Mouse (Mus musculus) liver, embryonic 14.5 days (tissue): Measurements from ENCODE around the gene Rnf146. TPM values are rescaled to one million over a fixed set of nuclear protein-coding genes. Genes with fewer than 3 reads are reported as not detected.
A peak's percentile ranks its signal among the peaks of the same experiment; 100 is the strongest.
"Not testable (repeated sequence)": the region's sequence is repeated elsewhere in the genome, so short reads cannot be mapped to it uniquely, and the experiment has no call there.

Source experiments
- ATAC-seq: fragments of 200-750 bp; cut with Nextera tagmentation; 2 replicates; pipeline ENCODE4 v1.8.0; 2017; ENCODE audit warnings: moderate number of reproducible peaks, mild to moderate bottlenecking, moderate library complexity; ENCODE audit not compliant: insufficient read depth
- DNase-seq, 3 experiments: peaks; one replicate each; pipeline ENCODE4 v3.0.0-alpha.2; 2012 to 2013; ENCODE audit warnings: low read depth in 3 of 3, low spot score in 3 of 3
- H3K27ac ChIP-seq: fragments of 300-500 bp; sonication (generic); 2 replicates; pipeline ENCODE4 v1.5.1; 2014; ENCODE audit warnings: moderate library complexity, mild to moderate bottlenecking, control low read depth, inconsistent platforms
- H3K27me3 ChIP-seq: fragments of 300-500 bp; sonication (generic); 2 replicates; pipeline ENCODE4 v1.6.1; 2014; ENCODE audit warnings: mild to moderate bottlenecking, low read length, moderate library complexity; ENCODE audit not compliant: control insufficient read depth, insufficient read depth
- H3K36me3 ChIP-seq: fragments of 300-500 bp; sonication (generic); replicated peaks from 2 replicates; pipeline ENCODE4 v1.6.1; 2014; ENCODE audit warnings: low read depth; ENCODE audit not compliant: control insufficient read depth, insufficient read depth
- H3K4me1 ChIP-seq, 2 experiments: fragments of 200-500 bp in 1 of 2; fragments of 300-500 bp in 1 of 2; sonication (generic) in 1 of 2; replicated peaks; 2 replicates each; pipeline ENCODE4 v1.6.1; 2012 to 2014; ENCODE audit warnings: antibody characterized with exemption in 1 of 2, inconsistent platforms in 1 of 2, low read length in 1 of 2; ENCODE audit not compliant: control insufficient read depth in 2 of 2, insufficient read depth in 2 of 2
- H3K4me2 ChIP-seq: fragments of 300-500 bp; sonication (generic); 2 replicates; pipeline ENCODE4 v1.6.1; 2014; ENCODE audit warnings: low read depth, mild to moderate bottlenecking, control low read depth, moderate library complexity
- H3K4me3 ChIP-seq, 2 experiments: fragments of 200-500 bp in 1 of 2; fragments of 300-500 bp in 1 of 2; sonication (generic) in 1 of 2; 2 replicates each; pipeline ENCODE4 v1.5.1; 2012 to 2014; ENCODE audit warnings: low read depth in 2 of 2, low read length in 2 of 2, mild to moderate bottlenecking in 2 of 2, control low read depth in 1 of 2, inconsistent platforms in 1 of 2, moderate library complexity in 1 of 2; ENCODE audit not compliant: insufficient read depth in 1 of 2
- H3K9ac ChIP-seq: fragments of 300-500 bp; sonication (generic); replicated peaks from 2 replicates; pipeline ENCODE4 v1.6.1; 2014; ENCODE audit warnings: mild to moderate bottlenecking, control low read depth, moderate library complexity
- H3K9me3 ChIP-seq: fragments of 300-500 bp; sonication (generic); 2 replicates; pipeline ENCODE4 v1.6.1; 2016; ENCODE audit warnings: low read length, mixed read lengths; ENCODE audit not compliant: control insufficient read depth
- CTCF ChIP-seq: IDR thresholded peaks from 2 replicates; pipeline ENCODE4 v1.5.1; 2016; ENCODE audit warnings: antibody characterized with exemption, low read depth, control low read depth
- EP300 ChIP-seq: IDR thresholded peaks from 2 replicates; pipeline ENCODE4 v1.6.1; 2016; ENCODE audit warnings: antibody characterized with exemption, low read depth
- WGBS: fragments of 180-500 bp; shearing (Covaris S2); extraction: QIAGEN DNeasy Blood & Tissue Kit; methylation state at CpG from one replicate; pipeline ENCODE4 v1.1.7; 2014; ENCODE audit not compliant: insufficient replicate concordance; 5-methylcytosine and 5-hydroxymethylcytosine counted together
- polyA plus RNA-seq, 2 experiments: library from polyadenylated mRNA; depleted of rRNA in 1 of 2; stranded (reverse) in 1 of 2; unstranded in 1 of 2; fragments of >200 nt; fragmentation: Nextera tagmentation in 1 of 2; extraction: Ambion mirVana in 1 of 2; gene quantifications; 2 replicates each; pipeline versions ENCODE4 v1.2.1 to v1.2.3; 2012 to 2014

Gene Rnf146
- polyA plus RNA-seq (2012; rRNA removed) (9.7 and 16.1 TPM in 2 replicates), polyA plus RNA-seq (2014; fragmentation: Nextera tagmentation; extraction: Ambion mirVana) (11.0 and 11.4 TPM in 2 replicates)

- Histone ChIP-seq H3K27ac (peak within 1 kb of the TSS; percentile 81), H3K9me3 (no peaks in the 10 kb centered on the region), H3K27me3 (no peaks in the 10 kb centered on the region), H3K9ac (peak within 1 kb of the TSS; percentile 97), H3K4me3 (peak within 1 kb of the TSS; percentile 88 to 96), H3K36me3 (no peaks in the 10 kb centered on the region; the same call in 1 of the 2 replicates), H3K4me2 (peak within 1 kb of the TSS; percentile 88), H3K4me1 (peaks cover 2 to 3% of the 10 kb centered on the region in 2 experiments; a peak in 2 of 4 replicates)
- WGBS = 7% methylated on average over 15 of the region's 15 CpGs
- DNase-seq (no peak), ATAC-seq (peak; percentile 17; the same call in 1 of the 2 replicates)
- TF ChIP-seq EP300 = no peak
- no peak for TF ChIP-seq CTCF
Measured at GRCm38 (mm10) chr10:29362197-29362900, at the start of gene Rnf146. Gene Rnf146, minus strand, starts transcription at chr10:29362442.

GRCm38 (mm10) chr10:29402656-29403268, 40.5 kb upstream of the Rnf146 start:
- WGBS = 57% methylated on average over 8 of the region's 8 CpGs
- DNase-seq = no peak
- no peak overlapping the region for H3K27ac ChIP-seq
- H3K4me1 ChIP-seq = no peaks in the 10 kb centered on the region
- no peaks in the 10 kb centered on the region for H3K9me3 ChIP-seq
- H3K9ac ChIP-seq = no peak overlapping the region
- no peak for TF ChIP-seq EP300
- H3K27me3 ChIP-seq = no peaks in the 10 kb centered on the region
- ATAC-seq = no peak
- H3K36me3 ChIP-seq = no peaks in the 10 kb centered on the region
- H3K4me3 ChIP-seq = no peak overlapping the region
- H3K4me2 ChIP-seq = no peak overlapping the region

- not testable (repeated sequence) for H3K4me2 ChIP-seq, H3K9ac ChIP-seq, H3K4me1 ChIP-seq, H3K4me3 ChIP-seq, H3K27ac ChIP-seq, H3K36me3 ChIP-seq, H3K27me3 ChIP-seq, DNase-seq, H3K9me3 ChIP-seq, ATAC-seq
- 29% methylated on average over 2 of the region's 2 CpGs for WGBS
- TF ChIP-seq CTCF = peak; percentile 35
Measured at GRCm38 (mm10) chr10:29394890-29395289, 32.6 kb upstream of the Rnf146 start.

- no peak for TF ChIP-seq CTCF
- no peak for TF ChIP-seq EP300
- H3K36me3 ChIP-seq = no peaks in the 10 kb centered on the region
Measured at GRCm38 (mm10) chr10:29381558-29381957, 19.3 kb upstream of the Rnf146 start.

GRCm38 (mm10) chr10:29374065-29374464, 11.8 kb upstream of the Rnf146 start:
- Histone ChIP-seq H3K4me1 (no peaks in the 10 kb centered on the region), H3K27ac (no peak overlapping the region), H3K9me3 (no peaks in the 10 kb centered on the region), H3K9ac (no peak overlapping the region), H3K36me3 (no peaks in the 10 kb centered on the region), H3K27me3 (no peaks in the 10 kb centered on the region), H3K4me2 (no peak overlapping the region), H3K4me3 (no peak overlapping the region)
- no peak for DNase-seq
- 67% methylated on average over 5 of the region's 5 CpGs for WGBS
- ATAC-seq = no peak
- TF ChIP-seq EP300 (no peak), CTCF (no peak)

More at GRCm38 (mm10) chr10:29381558-29381957, 19.3 kb upstream of the Rnf146 start:
- H3K27me3 ChIP-seq = no peaks in the 10 kb centered on the region
- DNase-seq (no peak), ATAC-seq (no peak)
- H3K9ac ChIP-seq = no peak overlapping the region
- H3K4me1 ChIP-seq = no peaks in the 10 kb centered on the region
- no peak overlapping the region for H3K4me2 ChIP-seq
- 58% methylated on average over 2 of the region's 2 CpGs for WGBS
- no peak overlapping the region for H3K4me3 ChIP-seq
- no peak overlapping the region for H3K27ac ChIP-seq
- no peaks in the 10 kb centered on the region for H3K9me3 ChIP-seq
